Mouse (Mus musculus): ENCODE results near the gene Bpnt1. TPM values are rescaled to one million over a fixed set of nuclear protein-coding genes. Genes with fewer than 3 reads are reported as not detected.

The Bpnt1 gene
- polyA plus RNA-seq, 1 experiment, result 9.7 TPM

- TF ChIP-seq GATA1 (IDR thresholded peaks at IDR 0.05; ENCODE audit: borderline replicate concordance, low read length) (no peak), FLI1 (IDR thresholded peaks at IDR 0.05; ENCODE audit: low read length) (no peak)
- peaks cover 68% of the 10 kb centered on the region for H3K36me3 ChIP-seq (replicated peaks; ENCODE audit: low read length)
- H3K27me3 ChIP-seq (replicated peaks), result no peaks in the 10 kb centered on the region
- no peak overlapping the region for H3K4me3 ChIP-seq (replicated peaks)
- H3K9me3 ChIP-seq, result no peaks in the 10 kb centered on the region
- no peaks in the 10 kb centered on the region; the same call in 1 of the 2 replicates for H3K4me1 ChIP-seq
These were observed 17.8 kb downstream of the Bpnt1 start for GRCm38 (mm10) chr1:185349741-185350140.

- Histone ChIP-seq H3K4me1 (no peaks in the 10 kb centered on the region; the same call in 1 of the 2 replicates), H3K27me3 (replicated peaks) (no peaks in the 10 kb centered on the region), H3K9me3 (no peaks in the 10 kb centered on the region), H3K4me3 (replicated peaks) (no peak overlapping the region), H3K36me3 (replicated peaks; ENCODE audit: low read length) (peaks cover 66% of the 10 kb centered on the region)
- TF ChIP-seq GATA1 (IDR thresholded peaks at IDR 0.05; ENCODE audit: borderline replicate concordance, low read length), result no peak
- TF ChIP-seq FLI1 (IDR thresholded peaks at IDR 0.05; ENCODE audit: low read length), result no peak
These were observed 18.7 kb downstream of the Bpnt1 start for GRCm38 (mm10) chr1:185350611-185351010.

GRCm38 (mm10) chr1:185352151-185352550 lies 20.2 kb downstream of the Bpnt1 start:
- TF ChIP-seq FLI1 (IDR thresholded peaks at IDR 0.05; ENCODE audit: low read length) (no peak), GATA1 (IDR thresholded peaks at IDR 0.05; ENCODE audit: borderline replicate concordance, low read length) (no peak)
- Histone ChIP-seq H3K36me3 (replicated peaks; ENCODE audit: low read length) (peaks cover 59% of the 10 kb centered on the region), H3K4me1 (no peaks in the 10 kb centered on the region; the same call in 1 of the 2 replicates), H3K9me3 (no peaks in the 10 kb centered on the region), H3K27me3 (replicated peaks) (no peaks in the 10 kb centered on the region), H3K4me3 (replicated peaks) (no peak overlapping the region)

- H3K36me3 ChIP-seq (replicated peaks; ENCODE audit: low read length), result peaks cover 53% of the 10 kb centered on the region
- no peaks in the 10 kb centered on the region for H3K27me3 ChIP-seq (replicated peaks)
- TF ChIP-seq FLI1 (IDR thresholded peaks at IDR 0.05; ENCODE audit: low read length) (no peak), GATA1 (IDR thresholded peaks at IDR 0.05; ENCODE audit: borderline replicate concordance, low read length) (no peak)
- H3K4me3 ChIP-seq (replicated peaks), result no peak overlapping the region
- H3K9me3 ChIP-seq, result no peaks in the 10 kb centered on the region
- no peaks in the 10 kb centered on the region; the same call in 1 of the 2 replicates for H3K4me1 ChIP-seq
These were observed 21.4 kb downstream of the Bpnt1 start for GRCm38 (mm10) chr1:185353351-185353750.

DNA sequence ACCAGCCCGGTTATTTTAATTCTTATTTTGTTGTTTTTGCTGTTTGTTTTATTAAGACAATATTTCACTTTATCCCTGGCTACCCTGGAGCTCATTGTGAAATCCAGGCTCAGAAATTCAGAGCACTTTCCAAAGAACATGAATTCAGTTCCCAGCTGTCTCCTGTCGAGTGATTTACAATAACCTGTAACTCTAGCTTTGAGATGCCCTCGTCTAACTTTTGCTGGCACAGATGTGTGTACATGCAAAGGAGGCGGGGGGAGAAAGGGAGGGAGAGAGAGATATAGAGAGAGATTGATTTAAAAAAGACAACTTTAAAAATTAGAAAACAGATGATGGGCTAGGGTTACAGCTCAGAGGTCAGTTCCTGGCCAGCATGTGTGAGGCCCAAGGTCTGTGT lies 22.8 kb downstream of the Bpnt1 start:
- Histone ChIP-seq H3K9me3 (no peaks in the 10 kb centered on the region), H3K36me3 (replicated peaks; ENCODE audit: low read length) (peaks cover 43% of the 10 kb centered on the region), H3K4me1 (no peaks in the 10 kb centered on the region; the same call in 1 of the 2 replicates), H3K27me3 (replicated peaks) (no peaks in the 10 kb centered on the region), H3K4me3 (replicated peaks) (no peak overlapping the region)
- no peak for TF ChIP-seq FLI1 (IDR thresholded peaks at IDR 0.05; ENCODE audit: low read length)
- TF ChIP-seq GATA1 (IDR thresholded peaks at IDR 0.05; ENCODE audit: borderline replicate concordance, low read length), result no peak

DNA sequence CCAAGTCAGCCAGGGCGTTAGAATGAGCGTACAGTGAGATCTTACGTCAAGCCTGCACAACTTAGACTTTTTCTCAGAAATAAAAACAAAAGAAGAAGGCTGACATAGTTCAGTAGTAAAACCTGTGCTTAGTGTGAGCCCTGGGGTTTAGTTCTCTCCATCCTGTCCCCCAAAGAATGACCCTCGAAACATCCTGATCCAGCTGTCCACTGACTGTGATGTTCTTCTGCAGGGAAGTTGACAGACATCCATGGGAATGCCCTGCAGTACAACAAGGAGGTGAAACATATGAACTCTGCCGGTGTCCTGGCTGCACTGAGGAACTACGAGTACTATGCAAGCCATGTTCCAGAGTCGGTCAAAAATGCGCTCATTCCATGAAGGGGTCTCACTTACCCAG lies 24.3 kb downstream of the Bpnt1 start:
- Histone ChIP-seq H3K4me1 (no peaks in the 10 kb centered on the region), H3K36me3 (replicated peaks; ENCODE audit: low read length) (peaks cover 28% of the 10 kb centered on the region), H3K4me3 (replicated peaks) (no peak overlapping the region), H3K27me3 (replicated peaks) (no peaks in the 10 kb centered on the region), H3K9me3 (no peaks in the 10 kb centered on the region)
- TF ChIP-seq FLI1 (IDR thresholded peaks at IDR 0.05; ENCODE audit: low read length), result no peak
- no peak for TF ChIP-seq GATA1 (IDR thresholded peaks at IDR 0.05; ENCODE audit: borderline replicate concordance, low read length)

DNA sequence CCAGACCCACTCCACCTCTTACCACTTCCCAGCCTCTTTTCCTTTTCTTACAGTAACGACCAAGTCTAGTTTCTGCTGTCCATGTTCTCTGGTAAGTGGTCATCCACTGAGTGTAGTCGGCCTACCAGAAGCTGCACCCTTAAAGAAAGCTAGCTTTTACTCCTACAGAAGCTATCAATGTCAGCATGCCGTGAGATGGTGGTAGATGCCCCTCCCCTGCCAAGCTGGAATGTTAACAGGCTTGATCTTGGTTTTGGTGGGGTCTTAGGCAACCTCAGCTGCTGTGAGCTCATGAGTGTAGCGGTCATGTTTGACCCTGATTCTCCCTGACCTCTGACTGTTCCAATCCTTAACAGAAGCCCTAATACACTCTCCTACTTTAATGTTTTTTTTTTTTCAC lies 26.3 kb downstream of the Bpnt1 start:
- peaks cover 14% of the 10 kb centered on the region for H3K36me3 ChIP-seq (replicated peaks; ENCODE audit: low read length)
- H3K27me3 ChIP-seq (replicated peaks), result no peaks in the 10 kb centered on the region
- H3K4me1 ChIP-seq, result peaks cover 3% of the 10 kb centered on the region; the same call in 1 of the 2 replicates
- no peak for TF ChIP-seq FLI1 (IDR thresholded peaks at IDR 0.05; ENCODE audit: low read length)
- no peak for TF ChIP-seq GATA1 (IDR thresholded peaks at IDR 0.05; ENCODE audit: borderline replicate concordance, low read length)
- no peak overlapping the region for H3K4me3 ChIP-seq (replicated peaks)
- H3K9me3 ChIP-seq, result no peaks in the 10 kb centered on the region

- peaks cover 36% of the 10 kb centered on the region for H3K4me1 ChIP-seq
- peaks cover 3% of the 10 kb centered on the region for H3K36me3 ChIP-seq (replicated peaks; ENCODE audit: low read length)
- H3K27me3 ChIP-seq (replicated peaks), result no peaks in the 10 kb centered on the region
- H3K9me3 ChIP-seq, result no peaks in the 10 kb centered on the region
- H3K4me3 ChIP-seq (replicated peaks), result peak within 1 kb of the TSS; percentile 99
- TF ChIP-seq FLI1 (IDR thresholded peaks at IDR 0.05; ENCODE audit: low read length), result no peak
- no peak for TF ChIP-seq GATA1 (IDR thresholded peaks at IDR 0.05; ENCODE audit: borderline replicate concordance, low read length)
These were observed 30.9 kb downstream of the Bpnt1 start, which contains the start of gene Eprs for GRCm38 (mm10) chr1:185362677-185363520. Gene Eprs, plus strand, starts transcription at chr1:185363044.

DNA sequence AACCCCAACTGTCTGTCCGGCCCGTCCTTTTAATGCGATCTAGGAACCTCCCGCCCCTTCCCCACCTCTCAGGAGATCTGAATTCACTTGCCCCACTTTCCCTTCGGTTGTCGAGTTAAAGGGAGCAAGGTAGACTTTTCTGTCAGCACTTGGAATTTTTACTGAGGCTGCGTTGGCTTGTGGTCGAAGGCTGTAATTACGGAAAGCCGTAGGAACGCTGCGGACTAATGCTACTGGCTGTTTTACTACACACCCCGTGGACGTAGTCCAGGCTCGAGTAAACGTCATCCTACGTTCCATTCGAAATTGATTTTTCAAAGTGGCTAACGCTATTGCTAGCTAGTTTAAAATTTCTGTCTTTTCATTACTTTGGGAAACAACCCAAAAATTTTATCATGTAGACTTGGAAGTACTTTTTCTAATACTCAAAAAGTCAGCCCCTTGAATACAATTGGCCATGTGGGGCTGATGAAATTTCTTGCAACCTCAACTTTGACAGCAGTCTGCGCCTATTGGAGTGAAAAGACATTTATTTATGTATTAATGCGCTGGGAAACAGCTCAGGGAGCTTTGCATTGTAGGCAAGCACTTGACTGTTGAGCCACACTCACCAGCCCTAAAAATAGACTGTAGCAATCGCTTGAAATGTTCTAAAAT lies 31.7 kb downstream of the Bpnt1 start:
- H3K4me1 ChIP-seq, result peaks cover 36% of the 10 kb centered on the region
- TF ChIP-seq FLI1 (IDR thresholded peaks at IDR 0.05; ENCODE audit: low read length) (no peak), GATA1 (IDR thresholded peaks at IDR 0.05; ENCODE audit: borderline replicate concordance, low read length) (no peak)
- peaks cover 7% of the 10 kb centered on the region for H3K36me3 ChIP-seq (replicated peaks; ENCODE audit: low read length)
- H3K9me3 ChIP-seq, result no peaks in the 10 kb centered on the region
- no peaks in the 10 kb centered on the region for H3K27me3 ChIP-seq (replicated peaks)
- peak overlapping the region; percentile 99 for H3K4me3 ChIP-seq (replicated peaks)

DNA sequence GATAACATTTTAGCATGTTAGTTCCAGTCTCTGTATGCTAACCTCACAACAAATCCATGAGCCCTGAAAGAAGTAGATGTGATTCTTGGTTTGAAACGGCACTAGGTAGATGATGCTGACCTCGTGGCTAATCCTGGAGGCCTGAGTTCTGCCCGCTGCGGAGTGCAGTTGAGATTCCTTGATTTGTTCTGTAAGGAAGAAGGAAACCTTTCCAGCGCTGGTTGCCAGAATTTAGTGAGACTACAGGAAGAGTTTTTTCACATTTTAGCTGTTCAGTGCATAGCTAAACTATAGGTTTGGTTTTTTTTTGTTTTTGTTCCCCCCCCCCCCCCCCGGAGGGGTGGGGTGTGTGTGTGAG lies 32.2 kb downstream of the Bpnt1 start:
- no peaks in the 10 kb centered on the region for H3K27me3 ChIP-seq (replicated peaks)
- H3K4me3 ChIP-seq (replicated peaks), result peak overlapping the region; percentile 99
- peaks cover 11% of the 10 kb centered on the region for H3K36me3 ChIP-seq (replicated peaks; ENCODE audit: low read length)
- H3K4me1 ChIP-seq, result peaks cover 36% of the 10 kb centered on the region
- no peak for TF ChIP-seq GATA1 (IDR thresholded peaks at IDR 0.05; ENCODE audit: borderline replicate concordance, low read length)
- TF ChIP-seq FLI1 (IDR thresholded peaks at IDR 0.05; ENCODE audit: low read length), result no peak
- no peaks in the 10 kb centered on the region for H3K9me3 ChIP-seq
